Mouse (Mus musculus) hindbrain, embryonic 12.5 days (tissue): ENCODE data around the gene Pttg1ip. TPM values are rescaled to one million over a fixed set of nuclear protein-coding genes. Genes with fewer than 3 reads are reported as not detected.

Source experiments
- ATAC-seq: fragments of 200-750 bp; cut with Nextera tagmentation; 2 replicates; pipeline ENCODE4 v1.8.0; 2017; ENCODE audit warnings: moderate TSS enrichment; ENCODE audit not compliant: low FRiP score
- H3K27ac ChIP-seq: fragments of 300-500 bp; sonication (generic); 2 replicates; pipeline ENCODE4 v1.5.1; 2016; ENCODE audit warnings: mild to moderate bottlenecking
- H3K27me3 ChIP-seq: fragments of 300-500 bp; sonication (generic); 2 replicates; pipeline ENCODE4 v1.6.1; 2016; ENCODE audit warnings: mild to moderate bottlenecking
- H3K36me3 ChIP-seq: fragments of 300-500 bp; sonication (generic); 2 replicates; pipeline ENCODE4 v1.6.1; 2016; ENCODE audit warnings: mild to moderate bottlenecking
- H3K4me1 ChIP-seq: fragments of 300-500 bp; sonication (generic); 2 replicates; pipeline ENCODE4 v1.6.1; 2016
- H3K4me2 ChIP-seq: fragments of 300-500 bp; sonication (generic); replicated peaks from 2 replicates; pipeline ENCODE4 v1.6.1; 2016; ENCODE audit warnings: mild to moderate bottlenecking
- H3K4me3 ChIP-seq: fragments of 300-500 bp; sonication (generic); 2 replicates; pipeline ENCODE4 v1.5.1; 2016; ENCODE audit warnings: mild to moderate bottlenecking
- H3K9ac ChIP-seq: fragments of 300-500 bp; sonication (generic); 2 replicates; pipeline ENCODE4 v1.6.1; 2016; ENCODE audit warnings: mild to moderate bottlenecking, moderate library complexity
- H3K9me3 ChIP-seq: fragments of 300-500 bp; sonication (generic); replicated peaks from 2 replicates; pipeline ENCODE4 v1.6.1; 2016; ENCODE audit warnings: mild to moderate bottlenecking
- WGBS: fragments of 180-500 bp; shearing (Covaris S2); methylation state at CpG from one replicate; pipeline ENCODE4 v1.1.7; 2016; 5-methylcytosine and 5-hydroxymethylcytosine counted together
- polyA plus RNA-seq: library from polyadenylated mRNA; unstranded; fragments of >200 nt; fragmentation: Nextera tagmentation; extraction: Ambion mirVana; gene quantifications from 2 replicates; pipeline ENCODE4 v1.2.1, GENCODE M21; 2016

The Pttg1ip gene
- 77.2 and 78.8 TPM in 2 replicates for polyA plus RNA-seq

DNA sequence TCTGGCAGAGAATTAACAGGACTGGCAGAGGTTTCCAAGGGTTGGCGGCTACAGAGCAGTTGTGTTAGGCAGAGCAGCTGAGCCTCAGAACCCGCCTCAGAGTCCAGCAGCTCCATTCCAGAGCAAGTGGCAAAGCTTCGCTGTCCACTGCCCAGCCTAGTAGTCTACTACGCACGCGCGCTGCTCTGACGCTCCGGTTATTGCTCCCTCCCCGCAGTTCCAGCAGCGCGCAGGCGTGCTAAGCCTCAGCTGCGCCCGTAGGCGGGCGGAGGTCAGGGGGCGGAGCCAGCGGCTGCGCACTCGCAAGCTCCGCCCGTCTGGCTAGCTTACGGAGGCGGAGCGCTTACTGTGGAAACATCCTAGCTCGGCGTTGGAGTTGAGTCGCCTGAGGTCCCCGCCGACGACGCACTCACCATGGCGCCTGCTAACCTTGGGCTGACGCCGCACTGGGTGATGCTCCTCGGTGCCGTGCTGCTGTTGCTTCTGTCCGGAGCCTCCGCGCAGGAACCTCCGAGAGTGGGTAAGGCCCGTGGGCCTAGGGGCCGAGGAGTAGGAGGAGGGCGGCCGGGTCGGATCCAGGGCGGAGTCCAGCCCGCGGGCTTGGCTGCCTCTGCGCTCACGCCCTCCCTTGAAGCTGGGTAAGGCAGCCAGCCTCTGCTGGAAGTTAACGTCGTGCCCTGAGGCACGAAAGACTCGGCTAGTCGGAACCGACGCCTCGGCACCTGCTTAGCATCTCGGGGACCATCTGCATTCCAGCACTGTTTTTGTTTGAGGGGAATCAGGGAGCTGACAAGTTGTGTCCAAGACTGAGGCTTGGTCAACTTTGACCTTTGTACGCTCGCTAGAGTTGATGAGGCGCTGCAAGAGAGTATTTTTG, at the start of gene Pttg1ip:
Pttg1ip (plus strand) TSS at position 313 of the 877 bp plus-strand sequence.
- Histone ChIP-seq H3K36me3 (no peaks in the 10 kb centered on the region), H3K9me3 (no peaks in the 10 kb centered on the region), H3K4me3 (peak within 1 kb of the TSS; percentile 90), H3K4me1 (peaks cover 23% of the 10 kb centered on the region), H3K4me2 (peak within 1 kb of the TSS; percentile 90), H3K27ac (peak within 1 kb of the TSS; percentile 92), H3K9ac (peak within 1 kb of the TSS; percentile 88), H3K27me3 (no peaks in the 10 kb centered on the region)
- WGBS, result under 1% methylated on average over 64 of the region's 64 CpGs
- peak; percentile 98 for ATAC-seq

DNA sequence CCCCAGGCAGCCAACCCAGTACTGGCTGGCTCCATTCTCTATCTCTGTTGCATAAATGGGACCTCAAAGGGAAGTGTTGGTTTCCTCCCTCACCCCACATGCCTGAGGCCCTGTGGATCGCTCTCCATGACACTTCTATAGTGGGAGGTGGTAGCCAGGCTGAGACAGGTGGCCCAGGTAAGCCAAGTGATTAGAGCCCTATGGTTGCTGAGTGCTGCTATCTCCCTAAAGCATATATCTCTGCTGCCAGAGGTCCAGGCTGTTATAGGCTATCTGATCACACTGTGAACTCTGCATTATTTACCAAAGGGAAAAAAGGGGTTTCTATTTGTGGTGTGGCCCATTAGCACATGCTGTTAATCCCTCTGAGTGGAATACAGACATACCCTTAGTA, 49.5 kb upstream of the Pttg1ip start:
- 74% methylated on average over 1 of the region's 1 CpGs for WGBS
- H3K36me3 ChIP-seq, result no peaks in the 10 kb centered on the region
- H3K4me1 ChIP-seq, result no peaks in the 10 kb centered on the region
- H3K4me2 ChIP-seq, result no peak overlapping the region
- no peak overlapping the region for H3K9ac ChIP-seq
- H3K27ac ChIP-seq, result no peak overlapping the region
- no peaks in the 10 kb centered on the region for H3K27me3 ChIP-seq
- no peak overlapping the region for H3K4me3 ChIP-seq
- ATAC-seq, result no peak
- H3K9me3 ChIP-seq, result no peaks in the 10 kb centered on the region

DNA sequence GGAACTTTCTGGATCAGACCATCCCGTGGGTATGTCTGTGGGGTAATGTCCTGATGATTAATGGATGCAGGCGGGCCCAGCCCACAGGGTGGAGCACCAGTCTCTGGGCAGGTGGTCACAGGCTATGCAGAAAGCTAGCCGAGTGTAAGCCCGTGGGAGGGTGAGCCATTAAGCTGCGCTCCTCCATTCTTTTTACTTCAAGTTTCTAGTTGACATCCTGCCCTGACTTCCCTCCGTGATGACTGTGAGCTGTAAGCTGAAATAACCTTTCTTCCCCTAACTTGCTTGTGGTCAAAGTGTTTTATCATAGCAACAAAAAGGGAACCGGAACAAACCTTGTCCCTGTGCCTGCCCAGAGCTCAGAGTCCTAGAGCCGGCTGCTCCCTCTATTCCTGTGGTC, 44.8 kb upstream of the Pttg1ip start:
- ATAC-seq, result no peak
- no peaks in the 10 kb centered on the region for H3K27me3 ChIP-seq
- H3K9me3 ChIP-seq, result no peaks in the 10 kb centered on the region
- H3K27ac ChIP-seq, result no peak overlapping the region
- H3K4me3 ChIP-seq, result no peak overlapping the region
- no peak overlapping the region for H3K9ac ChIP-seq
- H3K36me3 ChIP-seq, result no peaks in the 10 kb centered on the region
- H3K4me2 ChIP-seq, result no peak overlapping the region
- H3K4me1 ChIP-seq, result no peaks in the 10 kb centered on the region
- 73% methylated on average over 8 of the region's 8 CpGs for WGBS

DNA sequence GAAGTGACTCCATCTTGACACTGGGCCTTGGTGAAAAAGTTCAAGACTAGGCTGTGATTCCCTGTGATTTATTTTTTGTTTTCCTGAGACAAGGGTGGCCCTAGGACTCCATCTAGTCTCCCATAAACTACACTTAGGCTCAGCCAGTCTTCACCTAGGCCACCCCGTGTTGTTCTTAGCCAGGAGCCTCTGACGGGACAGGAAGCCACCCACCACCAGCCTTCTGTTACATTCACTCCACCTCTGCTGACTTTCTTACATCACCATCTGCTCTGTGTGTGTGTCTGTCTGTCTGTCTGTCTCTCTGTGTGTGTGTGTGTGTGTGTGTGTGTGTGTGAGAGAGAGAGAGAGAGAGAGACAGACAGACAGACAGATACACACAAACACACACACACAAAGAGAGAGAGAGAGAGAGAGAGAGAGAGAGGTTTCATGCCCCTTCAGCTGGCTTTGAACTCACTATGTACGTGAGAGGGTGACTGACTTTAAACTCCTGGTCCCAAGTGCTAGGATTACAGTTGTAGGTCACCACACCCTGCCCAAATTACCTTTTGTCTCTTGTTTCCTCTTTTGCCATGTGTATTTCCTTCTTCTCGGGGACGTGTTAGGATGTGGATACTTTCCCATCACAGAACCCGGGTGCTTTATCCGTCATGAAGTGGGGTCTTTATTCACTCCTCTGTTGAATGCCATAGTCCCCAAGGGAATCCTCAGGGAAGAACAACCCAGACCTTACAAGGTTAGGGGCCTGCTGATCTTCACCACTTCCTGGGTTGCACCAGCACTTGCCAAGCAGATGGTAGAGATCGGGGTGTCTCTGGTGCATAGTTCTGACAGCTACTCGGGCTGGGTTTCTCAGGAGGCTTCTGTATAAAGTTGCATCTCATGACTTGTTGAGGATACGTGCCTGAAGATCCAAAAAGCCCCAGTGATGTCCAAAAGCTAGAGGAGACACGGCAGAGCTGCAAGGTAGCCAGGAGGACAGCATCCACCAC, 44.0 kb upstream of the Pttg1ip start:
- WGBS, result 82% methylated on average over 11 of the region's 11 CpGs
- H3K27me3 ChIP-seq, result no peaks in the 10 kb centered on the region
- ATAC-seq, result no peak
- H3K27ac ChIP-seq, result no peak overlapping the region
- no peaks in the 10 kb centered on the region for H3K9me3 ChIP-seq
- H3K4me1 ChIP-seq, result no peaks in the 10 kb centered on the region
- H3K36me3 ChIP-seq, result no peaks in the 10 kb centered on the region
- no peak overlapping the region for H3K4me2 ChIP-seq
- H3K4me3 ChIP-seq, result no peak overlapping the region
- H3K9ac ChIP-seq, result no peak overlapping the region

DNA sequence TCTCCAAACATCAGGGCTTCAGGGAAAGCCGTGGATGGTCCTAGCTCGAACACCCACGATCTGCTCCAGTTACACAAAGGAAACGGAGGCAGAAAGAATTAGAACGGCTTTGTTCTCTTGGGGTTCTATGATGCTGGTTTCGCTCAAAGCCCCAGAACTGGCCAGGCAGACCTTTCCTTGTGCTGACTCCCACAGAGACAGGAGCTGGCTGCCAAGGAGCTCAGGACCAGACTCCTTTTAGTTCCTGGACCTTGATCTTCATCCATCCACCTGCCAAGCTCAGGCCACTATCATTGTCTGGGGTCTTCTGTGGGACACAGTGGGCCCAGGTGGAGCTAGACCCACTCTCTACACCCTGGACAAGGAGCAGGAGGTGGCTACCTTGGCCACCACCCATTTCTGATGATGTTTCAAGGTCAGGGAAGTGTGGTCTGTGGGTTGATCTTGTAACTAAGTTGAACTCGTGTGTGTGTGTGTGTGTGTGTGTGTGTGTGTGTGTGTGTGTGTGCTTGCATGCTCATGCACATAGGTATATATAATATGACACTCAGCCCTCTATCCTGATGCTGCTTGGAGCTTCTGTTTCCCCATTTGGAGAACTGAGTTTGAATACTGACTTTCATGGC, 42.1 kb upstream of the Pttg1ip start:
- no peak overlapping the region for H3K4me3 ChIP-seq
- no peaks in the 10 kb centered on the region for H3K27me3 ChIP-seq
- no peak overlapping the region for H3K27ac ChIP-seq
- 78% methylated on average over 7 of the region's 7 CpGs for WGBS
- no peaks in the 10 kb centered on the region for H3K9me3 ChIP-seq
- H3K4me2 ChIP-seq, result no peak overlapping the region
- no peaks in the 10 kb centered on the region for H3K4me1 ChIP-seq
- ATAC-seq, result no peak
- no peaks in the 10 kb centered on the region for H3K36me3 ChIP-seq
- no peak overlapping the region for H3K9ac ChIP-seq

DNA sequence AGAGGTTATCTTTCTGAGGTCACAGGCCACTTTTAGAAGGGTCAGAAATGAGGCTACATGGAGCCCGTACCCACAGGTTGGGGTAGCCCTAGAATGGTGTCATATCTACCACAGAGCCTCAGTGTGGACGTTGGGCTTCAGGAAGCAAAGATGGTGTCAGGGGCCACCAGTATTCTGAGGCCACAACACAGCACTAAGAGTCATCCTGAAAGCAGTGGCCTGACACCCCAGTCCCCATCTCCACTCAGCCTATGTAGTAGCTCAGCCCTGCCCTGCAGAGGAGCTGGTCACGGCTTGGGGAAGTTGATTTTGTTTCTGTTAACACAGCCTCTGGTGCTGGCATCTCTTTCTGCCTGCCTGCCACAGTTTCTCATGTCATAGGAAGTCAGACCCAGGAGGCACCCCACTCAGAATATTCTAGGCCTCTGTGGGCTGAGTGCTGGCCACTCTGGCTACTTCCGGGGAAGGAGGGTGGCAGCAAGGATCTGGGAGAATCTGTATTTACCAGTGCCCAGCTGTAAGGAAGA, 40.9 kb upstream of the Pttg1ip start:
- H3K4me2 ChIP-seq, result no peak overlapping the region
- 84% methylated on average over 4 of the region's 4 CpGs for WGBS
- H3K36me3 ChIP-seq, result no peaks in the 10 kb centered on the region
- H3K4me3 ChIP-seq, result no peak overlapping the region
- no peak for ATAC-seq
- no peaks in the 10 kb centered on the region for H3K4me1 ChIP-seq
- no peaks in the 10 kb centered on the region for H3K9me3 ChIP-seq
- H3K27me3 ChIP-seq, result no peaks in the 10 kb centered on the region
- no peak overlapping the region for H3K27ac ChIP-seq
- no peak overlapping the region for H3K9ac ChIP-seq

DNA sequence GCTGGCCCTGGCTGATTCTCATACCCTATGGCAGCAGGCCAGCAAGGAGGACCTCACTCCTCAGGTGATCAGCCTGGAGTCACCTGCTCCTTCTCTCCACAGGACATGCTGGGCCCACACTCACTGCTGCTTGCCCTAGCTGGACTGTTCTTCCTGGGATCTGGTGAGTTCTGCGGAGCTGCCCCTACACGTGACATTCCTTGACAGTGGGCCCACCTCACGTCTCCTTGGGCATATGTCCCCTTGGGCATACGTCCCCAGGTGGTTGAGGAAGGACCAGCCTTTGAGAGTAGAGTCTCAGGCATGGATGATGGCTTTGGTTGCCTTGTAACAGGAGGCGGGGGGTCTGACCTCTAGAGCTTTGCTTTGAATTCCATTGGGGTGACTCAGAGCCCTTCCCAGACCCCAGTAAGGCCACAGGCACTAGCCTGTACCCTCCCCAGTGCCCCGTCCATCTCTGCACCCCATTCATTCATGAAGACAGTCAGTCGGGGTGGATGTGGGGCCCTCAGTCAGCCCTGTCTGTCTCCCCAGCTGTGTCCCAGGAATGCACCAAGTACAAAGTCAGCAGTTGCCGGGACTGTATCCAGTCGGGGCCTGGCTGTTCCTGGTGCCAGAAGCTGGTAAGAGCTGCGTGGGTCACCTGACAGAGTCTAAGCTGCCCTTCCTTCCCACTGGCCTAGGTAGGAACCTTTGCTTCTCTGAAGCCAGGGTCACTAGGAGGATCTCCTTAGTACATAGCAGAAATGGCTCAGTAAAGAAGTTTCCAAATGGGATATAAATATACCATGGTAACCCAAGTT, 39.5 kb upstream of the Pttg1ip start:
- H3K27ac ChIP-seq, result no peak overlapping the region
- no peaks in the 10 kb centered on the region for H3K27me3 ChIP-seq
- no peaks in the 10 kb centered on the region for H3K4me1 ChIP-seq
- WGBS, result 82% methylated on average over 10 of the region's 10 CpGs
- H3K9ac ChIP-seq, result no peak overlapping the region
- H3K4me3 ChIP-seq, result no peak overlapping the region
- no peak for ATAC-seq
- H3K36me3 ChIP-seq, result no peaks in the 10 kb centered on the region
- no peak overlapping the region for H3K4me2 ChIP-seq
- H3K9me3 ChIP-seq, result no peaks in the 10 kb centered on the region

DNA sequence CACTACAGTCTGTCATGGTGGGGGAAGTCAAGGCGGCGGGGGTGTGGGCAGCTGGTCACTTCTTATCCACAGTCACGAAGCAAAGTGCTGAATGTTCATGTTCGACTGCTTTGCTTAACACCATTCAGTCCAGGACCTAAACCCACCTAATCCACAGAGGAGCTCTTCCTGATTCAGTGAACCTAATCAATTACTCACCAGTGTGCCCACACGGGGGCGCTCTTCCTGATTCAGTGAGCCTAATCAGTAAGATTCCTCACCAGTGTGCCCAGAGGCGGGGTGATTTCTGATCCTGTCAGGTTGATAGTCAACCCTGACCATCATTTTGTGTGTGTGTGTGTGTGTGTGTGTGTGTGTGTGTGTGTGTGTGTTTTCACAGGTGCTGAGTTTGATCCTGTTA, 38.3 kb upstream of the Pttg1ip start:
- ATAC-seq, result no peak
- H3K36me3 ChIP-seq, result no peaks in the 10 kb centered on the region
- no peak overlapping the region for H3K4me3 ChIP-seq
- no peak overlapping the region for H3K4me2 ChIP-seq
- 49% methylated on average over 7 of the region's 7 CpGs for WGBS
- H3K27ac ChIP-seq, result no peak overlapping the region
- H3K9me3 ChIP-seq, result no peaks in the 10 kb centered on the region
- H3K4me1 ChIP-seq, result no peaks in the 10 kb centered on the region
- H3K27me3 ChIP-seq, result no peaks in the 10 kb centered on the region
- no peak overlapping the region for H3K9ac ChIP-seq

DNA sequence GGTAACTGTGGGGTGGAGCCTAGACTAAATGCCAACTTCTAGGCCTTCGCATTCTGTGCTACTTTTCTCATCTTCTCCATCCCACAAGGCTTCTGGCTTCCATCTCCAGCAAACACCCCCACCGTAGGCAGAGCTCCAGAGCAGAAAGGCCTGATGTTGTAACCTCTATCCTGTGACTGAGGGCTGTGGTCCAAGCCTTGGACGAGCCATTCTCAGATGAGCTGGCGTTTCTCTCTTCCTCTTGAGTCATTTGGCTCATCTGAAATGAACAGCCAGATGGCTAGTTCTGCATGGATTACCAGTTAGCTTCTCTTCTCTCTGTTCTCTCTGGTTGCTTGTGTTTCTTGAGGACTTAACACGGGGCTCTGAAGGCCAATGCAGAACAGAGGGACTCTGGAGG, 36.6 kb upstream of the Pttg1ip start:
- Histone ChIP-seq H3K9ac (no peak overlapping the region), H3K9me3 (no peaks in the 10 kb centered on the region), H3K27ac (no peak overlapping the region), H3K4me1 (no peaks in the 10 kb centered on the region), H3K27me3 (no peaks in the 10 kb centered on the region), H3K4me2 (no peak overlapping the region), H3K4me3 (no peak overlapping the region), H3K36me3 (no peaks in the 10 kb centered on the region)
- 75% methylated on average over 5 of the region's 5 CpGs for WGBS
- ATAC-seq, result no peak

DNA sequence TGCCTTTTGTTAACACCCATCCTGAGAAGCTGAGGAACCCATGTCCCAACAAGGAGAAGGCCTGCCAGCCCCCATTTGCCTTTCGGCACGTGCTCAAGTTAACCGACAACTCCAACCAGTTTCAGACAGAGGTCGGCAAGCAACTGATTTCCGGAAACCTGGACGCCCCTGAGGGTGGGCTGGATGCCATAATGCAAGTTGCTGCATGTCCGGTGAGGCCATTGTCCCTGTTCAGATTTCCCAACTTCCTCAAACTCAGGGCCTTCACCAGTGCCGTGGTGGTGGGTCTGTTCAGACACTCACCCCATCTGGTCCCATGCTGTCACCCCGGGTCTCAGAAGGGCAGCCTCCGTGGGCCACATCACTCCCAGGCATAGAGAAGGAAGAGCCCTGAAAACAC, 32.9 kb upstream of the Pttg1ip start:
- Histone ChIP-seq H3K4me3 (no peak overlapping the region), H3K4me1 (no peaks in the 10 kb centered on the region), H3K27me3 (no peaks in the 10 kb centered on the region), H3K9me3 (no peaks in the 10 kb centered on the region), H3K27ac (no peak overlapping the region), H3K4me2 (no peak overlapping the region), H3K9ac (no peak overlapping the region), H3K36me3 (no peaks in the 10 kb centered on the region)
- WGBS, result 84% methylated on average over 10 of the region's 10 CpGs
- ATAC-seq, result no peak

DNA sequence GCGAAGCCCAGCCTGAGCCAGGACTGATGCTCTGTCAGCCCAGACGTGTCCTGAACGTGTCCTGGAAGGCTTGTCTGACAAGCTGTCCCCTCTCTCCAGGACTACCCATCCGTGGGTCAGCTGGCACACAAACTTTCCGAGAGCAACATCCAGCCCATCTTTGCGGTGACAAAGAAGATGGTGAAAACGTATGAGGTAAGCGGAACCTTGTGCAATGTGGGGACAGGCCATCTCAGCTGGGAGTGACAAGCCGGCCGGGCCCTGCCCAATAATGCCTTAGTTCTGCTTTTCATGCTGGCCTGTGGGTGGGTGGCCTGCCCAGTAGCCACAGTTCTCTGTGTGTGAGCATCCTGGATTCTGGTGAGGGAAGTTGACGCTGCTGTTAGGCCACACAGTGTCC, 30.6 kb upstream of the Pttg1ip start:
- 75% methylated on average over 11 of the region's 11 CpGs for WGBS
- no peaks in the 10 kb centered on the region for H3K36me3 ChIP-seq
- no peak overlapping the region for H3K27ac ChIP-seq
- no peaks in the 10 kb centered on the region for H3K9me3 ChIP-seq
- H3K27me3 ChIP-seq, result 0 out of 2 replicates have a peak, but pooled peaks cover 2% of the 10 kb centered on the region
- no peak overlapping the region for H3K9ac ChIP-seq
- H3K4me2 ChIP-seq, result no peak overlapping the region
- no peaks in the 10 kb centered on the region for H3K4me1 ChIP-seq
- ATAC-seq, result no peak
- H3K4me3 ChIP-seq, result no peak overlapping the region
